Mouse (Mus musculus): ENCODE measurements around the gene Wscd1. TPM values are rescaled to one million over a fixed set of nuclear protein-coding genes. Genes with fewer than 3 reads are reported as not detected.

Gene Wscd1
- total RNA-seq, 4 experiments from 2014 or later: 7.7 to 9.5 (median 8.7) TPM

GRCm38 (mm10) chr11:71769744-71770143, 20.0 kb downstream of the Wscd1 start:
- no peak for DNase-seq (ENCODE audit: low spot score)

- DNase-seq (ENCODE audit: low spot score): no peak
These were observed 20.8 kb downstream of the Wscd1 start for GRCm38 (mm10) chr11:71770479-71770878.

- DNase-seq (ENCODE audit: low spot score): no peak
These were observed 21.4 kb downstream of the Wscd1 start for GRCm38 (mm10) chr11:71771074-71771473.

GRCm38 (mm10) chr11:71772056-71772455, 22.3 kb downstream of the Wscd1 start:
- DNase-seq (ENCODE audit: low spot score): no peak

GRCm38 (mm10) chr11:71772802-71773201, 23.1 kb downstream of the Wscd1 start:
- DNase-seq (ENCODE audit: low spot score): no peak

GRCm38 (mm10) chr11:71773986-71774767, 24.5 kb downstream of the Wscd1 start:
- DNase-seq (ENCODE audit: low spot score): peak; percentile 41

GRCm38 (mm10) chr11:71775056-71775455, 25.3 kb downstream of the Wscd1 start:
- DNase-seq (ENCODE audit: low spot score): peak; percentile 50

GRCm38 (mm10) chr11:71779642-71780041, 29.9 kb downstream of the Wscd1 start:
- DNase-seq (ENCODE audit: low spot score): no peak

- no peak for DNase-seq (ENCODE audit: low spot score)
These were observed 32.1 kb downstream of the Wscd1 start for GRCm38 (mm10) chr11:71781737-71782354.

- DNase-seq (ENCODE audit: low spot score): no peak
These were observed 35.8 kb downstream of the Wscd1 start for GRCm38 (mm10) chr11:71785499-71785898.

- no peak for DNase-seq (ENCODE audit: low spot score)
These were observed 38.5 kb downstream of the Wscd1 start for GRCm38 (mm10) chr11:71788209-71788608.

GRCm38 (mm10) chr11:71790227-71790626, 40.5 kb downstream of the Wscd1 start:
- DNase-seq (ENCODE audit: low spot score): no peak

GRCm38 (mm10) chr11:71799206-71799605, 49.5 kb downstream of the Wscd1 start:
- DNase-seq (ENCODE audit: low spot score): no peak

- no peak for DNase-seq (ENCODE audit: low spot score)
These were observed 58.8 kb downstream of the Wscd1 start for GRCm38 (mm10) chr11:71808521-71808920.

GRCm38 (mm10) chr11:71811828-71812227, 62.1 kb downstream of the Wscd1 start:
- no peak for DNase-seq (ENCODE audit: low spot score)

- no peak for DNase-seq (ENCODE audit: low spot score)
These were observed 63.2 kb downstream of the Wscd1 start for GRCm38 (mm10) chr11:71812921-71813320.

GRCm38 (mm10) chr11:71814511-71814910, 64.8 kb downstream of the Wscd1 start:
- no peak for DNase-seq (ENCODE audit: low spot score)

GRCm38 (mm10) chr11:71815326-71815725, 65.6 kb downstream of the Wscd1 start:
- DNase-seq (ENCODE audit: low spot score): no peak

- peak; percentile 10 for DNase-seq (ENCODE audit: low spot score)
These were observed 67.2 kb downstream of the Wscd1 start for GRCm38 (mm10) chr11:71816918-71817317.

- DNase-seq (ENCODE audit: low spot score): peak; percentile 63
These were observed 67.6 kb downstream of the Wscd1 start for GRCm38 (mm10) chr11:71817341-71817740.

GRCm38 (mm10) chr11:71818111-71818510, 68.4 kb downstream of the Wscd1 start:
- peak; percentile 43 for DNase-seq (ENCODE audit: low spot score)

GRCm38 (mm10) chr11:71819901-71820300, 70.2 kb downstream of the Wscd1 start:
- DNase-seq (ENCODE audit: low spot score): no peak

GRCm38 (mm10) chr11:71820847-71821246, 71.1 kb downstream of the Wscd1 start:
- DNase-seq (ENCODE audit: low spot score): no peak

All from heart, adult 8-10 months (tissue).